Mouse (Mus musculus) E14TG2a.4 (cell line): ENCODE measurements around the gene Hoxa5.

Experiments used
- CTCF ChIP-seq: conservative IDR thresholded peaks from 2 replicates; pipeline ENCODE4 v1.5.1; 2014; ENCODE audit warnings: low read length
- NANOG ChIP-seq: IDR thresholded peaks from 2 replicates; pipeline ENCODE4 v1.6.1; 2014; ENCODE audit warnings: borderline replicate concordance, low read length, mixed read lengths
- POU5F1 ChIP-seq: IDR thresholded peaks from 2 replicates; pipeline ENCODE4 v1.6.1; 2014; ENCODE audit warnings: low read length, borderline replicate concordance

DNA sequence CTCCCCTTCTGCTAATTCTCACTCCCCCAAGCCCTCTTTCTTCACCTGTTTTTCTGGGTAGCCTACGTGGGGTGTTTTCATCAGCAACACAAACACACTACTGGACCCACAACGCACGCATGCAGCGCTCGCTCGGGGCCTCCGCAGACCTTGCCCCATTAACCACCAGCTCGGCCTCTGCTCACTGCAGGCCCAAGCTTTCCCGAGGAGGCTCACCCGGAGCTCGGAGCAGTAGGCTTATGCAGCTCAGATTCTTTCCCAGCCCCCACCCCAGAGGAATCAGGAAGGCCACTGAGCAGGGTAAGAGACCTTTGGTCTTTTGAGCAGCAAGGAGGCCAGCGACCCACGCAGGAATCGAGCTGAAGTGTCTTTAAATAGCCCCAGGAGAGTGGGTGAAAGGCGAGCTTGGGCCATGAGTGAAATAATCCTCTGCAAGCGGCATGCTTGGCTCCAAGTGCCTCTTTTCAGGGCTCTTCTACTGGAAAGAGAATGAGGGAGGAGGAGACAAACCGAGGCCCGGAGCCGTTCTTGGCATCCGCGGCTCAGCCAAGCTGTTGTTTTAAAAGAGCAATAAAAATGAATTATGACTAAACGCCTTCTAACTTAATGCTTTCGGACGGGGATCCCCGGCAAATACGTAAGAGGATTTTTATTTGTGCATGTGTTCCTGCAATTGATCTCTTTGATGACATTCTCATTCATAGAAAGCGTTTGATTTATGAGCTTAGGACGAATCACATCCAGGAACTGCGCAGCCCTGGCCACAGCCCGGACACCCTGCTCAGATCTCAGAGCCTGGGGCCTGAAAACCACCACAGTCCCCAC, 43.7 kb downstream of the Hoxa5 start:
- no peak for TF ChIP-seq CTCF
- no peak for TF ChIP-seq POU5F1
- TF ChIP-seq NANOG = no peak
